Mouse (Mus musculus): ENCODE results near the gene Zfp169. TPM values are rescaled to one million over a fixed set of nuclear protein-coding genes. Genes with fewer than 3 reads are reported as not detected.

The Zfp169 gene
- total and polyA plus RNA-seq, 2 experiments: 3.1 to 5.8 TPM

GRCm38 (mm10) chr13:48553511-48553910 lies 40.3 kb upstream of the Zfp169 start:
- H3K27ac ChIP-seq (replicated peaks; ENCODE audit: insufficient read depth, low read depth, low read length): no peak overlapping the region
- TF ChIP-seq POLR2A (IDR thresholded peaks at IDR 0.05; ENCODE audit: extremely low read depth, insufficient read depth, low read length) (no peak), CTCF (IDR thresholded peaks at IDR 0.05; ENCODE audit: low read depth, low read length) (no peak)
- no peak overlapping the region for H3K9ac ChIP-seq (ENCODE audit: low read depth, low read length)
- no peaks in the 10 kb centered on the region for H3K36me3 ChIP-seq (ENCODE audit: control insufficient read depth, insufficient read depth, low read length)
- H3K27me3 ChIP-seq (ENCODE audit: control insufficient read depth, insufficient read depth, low read length): no peaks in the 10 kb centered on the region
- WGBS: 85% methylated on average over 5 of the region's 5 CpGs
- peaks cover 1% of the 10 kb centered on the region; the same call in 1 of the 2 replicates for H3K4me1 ChIP-seq (ENCODE audit: control insufficient read depth, insufficient read depth, low read length)
- no peak overlapping the region for H3K4me3 ChIP-seq (ENCODE audit: insufficient read depth, low read depth, low read length)
- DNase-seq (ENCODE audit: extremely low read depth, low read depth, low spot score): no peak
- no peaks in the 10 kb centered on the region for H3K79me2 ChIP-seq (ENCODE audit: control insufficient read depth, insufficient read depth, low read length)

GRCm38 (mm10) chr13:48552181-48553090 lies 39.2 kb upstream of the Zfp169 start:
- H3K4me1 ChIP-seq (ENCODE audit: control insufficient read depth, insufficient read depth, low read length): peaks cover 1% of the 10 kb centered on the region; the same call in 1 of the 2 replicates
- peak; percentile 98 for DNase-seq (ENCODE audit: extremely low read depth, low read depth, low spot score)
- peak overlapping the region; percentile 75 for H3K9ac ChIP-seq (ENCODE audit: low read depth, low read length)
- 7% methylated on average over 21 of the region's 21 CpGs for WGBS
- H3K27me3 ChIP-seq (ENCODE audit: control insufficient read depth, insufficient read depth, low read length): no peaks in the 10 kb centered on the region
- H3K4me3 ChIP-seq (ENCODE audit: insufficient read depth, low read depth, low read length): peak overlapping the region; percentile 64
- no peaks in the 10 kb centered on the region for H3K36me3 ChIP-seq (ENCODE audit: control insufficient read depth, insufficient read depth, low read length)
- TF ChIP-seq CTCF (IDR thresholded peaks at IDR 0.05; ENCODE audit: low read depth, low read length): 0 out of 2 replicates have a peak, but pooled peaks have one; percentile 5
- 0 out of 2 replicates have a peak, but pooled peaks have one; percentile 43 for TF ChIP-seq POLR2A (IDR thresholded peaks at IDR 0.05; ENCODE audit: extremely low read depth, insufficient read depth, low read length)
- H3K27ac ChIP-seq (replicated peaks; ENCODE audit: insufficient read depth, low read depth, low read length): peak overlapping the region; percentile 59
- H3K79me2 ChIP-seq (ENCODE audit: control insufficient read depth, insufficient read depth, low read length): no peaks in the 10 kb centered on the region

GRCm38 (mm10) chr13:48548296-48548695 lies 35.0 kb upstream of the Zfp169 start:
- 88% methylated on average over 5 of the region's 5 CpGs for WGBS

GRCm38 (mm10) chr13:48547623-48548022 lies 34.4 kb upstream of the Zfp169 start:
- Histone ChIP-seq H3K27me3 (ENCODE audit: control insufficient read depth, insufficient read depth, low read length) (no peaks in the 10 kb centered on the region), H3K27ac (replicated peaks; ENCODE audit: insufficient read depth, low read depth, low read length) (no peak overlapping the region), H3K79me2 (ENCODE audit: control insufficient read depth, insufficient read depth, low read length) (peaks cover 7% of the 10 kb centered on the region; the same call in 1 of the 2 replicates), H3K36me3 (ENCODE audit: control insufficient read depth, insufficient read depth, low read length) (no peaks in the 10 kb centered on the region), H3K4me3 (ENCODE audit: insufficient read depth, low read depth, low read length) (no peak overlapping the region), H3K4me1 (ENCODE audit: control insufficient read depth, insufficient read depth, low read length) (peaks cover 7% of the 10 kb centered on the region), H3K9ac (ENCODE audit: low read depth, low read length) (no peak overlapping the region)
- DNase-seq (ENCODE audit: extremely low read depth, low read depth, low spot score): no peak
- WGBS: 97% methylated on average over 6 of the region's 6 CpGs
- TF ChIP-seq POLR2A (IDR thresholded peaks at IDR 0.05; ENCODE audit: extremely low read depth, insufficient read depth, low read length) (no peak), CTCF (IDR thresholded peaks at IDR 0.05; ENCODE audit: low read depth, low read length) (no peak)

More at GRCm38 (mm10) chr13:48548296-48548695, 35.0 kb upstream of the Zfp169 start:
- H3K36me3 ChIP-seq (ENCODE audit: control insufficient read depth, insufficient read depth, low read length): no peaks in the 10 kb centered on the region
- peaks cover 7% of the 10 kb centered on the region; the same call in 1 of the 2 replicates for H3K79me2 ChIP-seq (ENCODE audit: control insufficient read depth, insufficient read depth, low read length)
- H3K4me1 ChIP-seq (ENCODE audit: control insufficient read depth, insufficient read depth, low read length): peaks cover 8% of the 10 kb centered on the region
- H3K27me3 ChIP-seq (ENCODE audit: control insufficient read depth, insufficient read depth, low read length): no peaks in the 10 kb centered on the region
- no peak overlapping the region for H3K27ac ChIP-seq (replicated peaks; ENCODE audit: insufficient read depth, low read depth, low read length)
- H3K9ac ChIP-seq (ENCODE audit: low read depth, low read length): no peak overlapping the region
- no peak for DNase-seq (ENCODE audit: extremely low read depth, low read depth, low spot score)
- TF ChIP-seq CTCF (IDR thresholded peaks at IDR 0.05; ENCODE audit: low read depth, low read length) (no peak), POLR2A (IDR thresholded peaks at IDR 0.05; ENCODE audit: extremely low read depth, insufficient read depth, low read length) (no peak)
- H3K4me3 ChIP-seq (ENCODE audit: insufficient read depth, low read depth, low read length): no peak overlapping the region

GRCm38 (mm10) chr13:48546330-48546917 lies 33.2 kb upstream of the Zfp169 start:
- DNase-seq (ENCODE audit: extremely low read depth, low read depth, low spot score): peak; percentile 93
- peaks cover 7% of the 10 kb centered on the region; the same call in 1 of the 2 replicates for H3K79me2 ChIP-seq (ENCODE audit: control insufficient read depth, insufficient read depth, low read length)
- WGBS: under 1% methylated on average over 72 of the region's 72 CpGs
- H3K4me3 ChIP-seq (ENCODE audit: insufficient read depth, low read depth, low read length): peak overlapping the region; percentile 74
- no peaks in the 10 kb centered on the region for H3K27me3 ChIP-seq (ENCODE audit: control insufficient read depth, insufficient read depth, low read length)
- TF ChIP-seq POLR2A (IDR thresholded peaks at IDR 0.05; ENCODE audit: extremely low read depth, insufficient read depth, low read length) (peak; percentile 91), CTCF (IDR thresholded peaks at IDR 0.05; ENCODE audit: low read depth, low read length) (no peak)
- peaks cover 12% of the 10 kb centered on the region for H3K4me1 ChIP-seq (ENCODE audit: control insufficient read depth, insufficient read depth, low read length)
- H3K27ac ChIP-seq (replicated peaks; ENCODE audit: insufficient read depth, low read depth, low read length): peak overlapping the region; percentile 92
- H3K9ac ChIP-seq (ENCODE audit: low read depth, low read length): peak overlapping the region; percentile 88
- no peaks in the 10 kb centered on the region for H3K36me3 ChIP-seq (ENCODE audit: control insufficient read depth, insufficient read depth, low read length)
